Mouse (Mus musculus): ENCODE measurements at regions not wholly inside any gene's neighbourhood (a gene's known extent, or its start where the extent isn't known, plus 50 kb on each side); places are given as distances from the start of the nearest gene placed in this dataset.

GRCm38 (mm10) chr13:90521758-90522245 lies 383.4 kb downstream of the Atp6ap1l start:
- no peak for TF ChIP-seq CTCF (IDR thresholded peaks at IDR 0.05; ENCODE audit: insufficient read depth, low read length)
- TF ChIP-seq POLR2A (IDR thresholded peaks at IDR 0.05; ENCODE audit: borderline replicate concordance, extremely low read depth, low read depth, low read length) = no peak

Data from lung, adult 2 months (tissue).